28 mouse cellular contexts compared by ENCODE assay signal in genomic region chr3:52790942-52791341, GRCm38 (mm10).
A peak's percentile ranks its signal among the peaks of the same experiment; 100 is the strongest.
DNase-seq lines count a peak whose midpoint lies in the region; ATAC-seq and TF ChIP-seq lines count a peak whose summit lies in the region.
"Had no signal": no experiment of that assay in that cellular context is flagged by ENCODE, and none has a peak within 500 bp of the region (broad histone marks: within the 10 kb centered on the region; RNA-seq: fewer than 3 reads in every experiment).

No protein-coding gene starts in this region.

- no peak for TF ChIP-seq CTCF in CH12.LX (conservative IDR thresholded peaks at IDR 0.05 in 1 of 2, IDR thresholded peaks at IDR 0.05 in 1 of 2; ENCODE audit: low read depth in 2 of 2, low read length in 2 of 2)

- H3K4me2 ChIP-seq in CH12.LX (ENCODE audit: insufficient read depth, low read depth, poor library complexity, severe bottlenecking) = peak overlapping the region; percentile 44; the same call in 1 of the 2 replicates
- H3K4me2 ChIP-seq in kidney, embryonic 16.5 days (replicated peaks; ENCODE audit: low read depth, low read length) = no peak overlapping the region
- H3K4me2 ChIP-seq: embryonic facial prominence, embryonic 12.5 days; embryonic facial prominence, embryonic 15.5 days; forebrain, embryonic 13.5 days; heart, embryonic 11.5 days; heart, embryonic 15.5 days; hindbrain, embryonic 14.5 days; intestine, embryonic 15.5 days had no signal

- no peak overlapping the region for H3K9ac ChIP-seq in CH12.LX (ENCODE audit: insufficient read depth, low read depth)
- no peak overlapping the region for H3K9ac ChIP-seq in kidney, embryonic 16.5 days (replicated peaks; ENCODE audit: low read length)
- H3K9ac ChIP-seq: embryonic facial prominence, embryonic 12.5 days; embryonic facial prominence, embryonic 15.5 days; forebrain, embryonic 13.5 days; heart, embryonic 15.5 days; hindbrain, embryonic 14.5 days; intestine, embryonic 15.5 days had no signal

- peak overlapping the region in 1 of 3 experiments; percentile 29 for H3K4me3 ChIP-seq in CH12.LX (replicated peaks in 1 of 3; ENCODE audit: low read depth in 2 of 3, low read length in 2 of 3, poor library complexity in 1 of 3)
- no peak overlapping the region for H3K4me3 ChIP-seq in kidney, embryonic 16.5 days (ENCODE audit: low read length)
- H3K4me3 ChIP-seq: embryonic facial prominence, embryonic 12.5 days; embryonic facial prominence, embryonic 15.5 days; forebrain, embryonic 13.5 days; heart, adult 2 months; heart, embryonic 15.5 days; intestine, embryonic 15.5 days had no signal

- in situ Hi-C loops in CH12.LX (cut with MboI; ENCODE audit: low pct_ligation_motif_present, low pct_unique_long_range_greater_than_20kb, low sequenced_read_pairs) = no loop called here

- dilution Hi-C loops in CH12.LX (cut with MboI; ENCODE audit: extremely low pct_ligation_motif_present, extremely low pct_unique_long_range_greater_than_20kb, low sequenced_read_pairs) = no loop called here

- no peaks in the 10 kb centered on the region for H3K9me3 ChIP-seq in CH12.LX (replicated peaks; ENCODE audit: low read length)
- no peaks in the 10 kb centered on the region for H3K9me3 ChIP-seq in kidney, embryonic 16.5 days (ENCODE audit: low read length)
- H3K9me3 ChIP-seq: embryonic facial prominence, embryonic 12.5 days; embryonic facial prominence, embryonic 15.5 days; forebrain, embryonic 13.5 days; heart, embryonic 15.5 days; intestine, embryonic 15.5 days had no signal

- H3K27ac ChIP-seq in CH12.LX (ENCODE audit: insufficient read depth, low read depth) = no peak overlapping the region
- H3K27ac ChIP-seq in kidney, embryonic 16.5 days (ENCODE audit: low read length) = no peak overlapping the region
- H3K27ac ChIP-seq: embryonic facial prominence, embryonic 12.5 days; embryonic facial prominence, embryonic 15.5 days; forebrain, embryonic 13.5 days; heart, adult 2 months; heart, embryonic 15.5 days; hindbrain, embryonic 14.5 days; hindbrain, postnatal 0 days; intestine, embryonic 15.5 days had no signal

- no peaks in the 10 kb centered on the region for H3K36me3 ChIP-seq in CH12.LX (replicated peaks in 1 of 2; ENCODE audit: control insufficient read depth in 1 of 2, insufficient read depth in 1 of 2, low read length in 1 of 2)
- H3K36me3 ChIP-seq in kidney, embryonic 16.5 days (ENCODE audit: insufficient read depth, low read length) = no peaks in the 10 kb centered on the region
- H3K36me3 ChIP-seq: embryonic facial prominence, embryonic 12.5 days; embryonic facial prominence, embryonic 15.5 days; heart, embryonic 15.5 days; intestine, embryonic 15.5 days had no signal

- H3K4me1 ChIP-seq in CH12.LX (ENCODE audit: control insufficient read depth in 1 of 2, insufficient read depth in 2 of 2) = peaks cover 4 to 7% of the 10 kb centered on the region in 2 experiments
- no peaks in the 10 kb centered on the region for H3K4me1 ChIP-seq in kidney, embryonic 16.5 days (ENCODE audit: insufficient read depth, low read length)
- H3K4me1 ChIP-seq: embryonic facial prominence, embryonic 12.5 days; embryonic facial prominence, embryonic 15.5 days; forebrain, embryonic 13.5 days; heart, embryonic 15.5 days; intestine, embryonic 15.5 days had no signal

- 89% methylated on average over 2 of the region's 2 CpGs for WGBS in kidney, embryonic 16.5 days

- ATAC-seq in kidney, embryonic 16.5 days (ENCODE audit: low FRiP score, low TSS enrichment) = no peak
- ATAC-seq: forebrain, embryonic 13.5 days; forebrain, embryonic 16.5 days; hindbrain, postnatal 0 days; intestine, embryonic 15.5 days had no signal

- peak; percentile 58 for TF ChIP-seq EP300 in CH12.LX (IDR thresholded peaks at IDR 0.05; ENCODE audit: low read length)

- H3K79me2 ChIP-seq in CH12.LX (replicated peaks; ENCODE audit: control insufficient read depth, extremely low read depth, insufficient read depth, poor library complexity, severe bottlenecking) = no peaks in the 10 kb centered on the region

- no peaks in the 10 kb centered on the region for H3K27me3 ChIP-seq in CH12.LX (replicated peaks)
- no peaks in the 10 kb centered on the region for H3K27me3 ChIP-seq in kidney, embryonic 16.5 days (ENCODE audit: insufficient read depth, low read length)
- H3K27me3 ChIP-seq: embryonic facial prominence, embryonic 12.5 days; embryonic facial prominence, embryonic 15.5 days; forebrain, embryonic 13.5 days; heart, embryonic 15.5 days; intestine, embryonic 15.5 days had no signal

- no peak for TF ChIP-seq POLR2A in CH12.LX (IDR thresholded peaks at IDR 0.05; ENCODE audit: low read depth, low read length)

- no peak for TF ChIP-seq RAD21 in CH12.LX (IDR thresholded peaks at IDR 0.05; ENCODE audit: low read depth, low read length)

- peak; percentile 76 for DNase-seq in CD4-positive, CD25-positive, alpha-beta regulatory T cell, adult 2 months (ENCODE audit: low read depth, low spot score)
- DNase-seq in CH12.LX (ENCODE audit: extremely low read depth) = peak; percentile 24
- DNase-seq in fibroblast of lung, adult 2 months (ENCODE audit: low read depth) = peak; percentile 56
- peak; percentile 63 for DNase-seq in naive thymus-derived CD4-positive, alpha-beta T cell, adult 2 months (ENCODE audit: low read depth)
- no peak for DNase-seq in thymus, adult 18-20 months
- no peak for DNase-seq in cerebellum, postnatal 36 days
- DNase-seq in cerebellum, adult 8-10 months = no peak
- DNase-seq: adrenal gland, adult 2 months; adrenal gland, postnatal 14 days; cerebellum, adult 11 months; cerebellum, adult 9-10 months; cerebellum, postnatal 14 days; gastrocnemius, postnatal 10 days; gastrocnemius, postnatal 36 days; heart, adult 2 months; heart, postnatal 10 days; heart, postnatal 36 days; kidney, adult 11 months had no signal

TF ChIP-seq in CH12.LX, 34 proteins besides CTCF, POLR2A, EP300 and RAD21:
- TF ChIP-seq MYC (IDR thresholded peaks at IDR 0.05; ENCODE audit: low read depth, low read length) (no peak), MAFK (IDR thresholded peaks at IDR 0.05; ENCODE audit: insufficient replicate concordance, low read length) (no peak), ZMIZ1 (IDR thresholded peaks at IDR 0.05; ENCODE audit: low read depth, low read length) (no peak), POLR2AphosphoS2 (IDR thresholded peaks at IDR 0.05; ENCODE audit: low read depth, low read length) (no peak), MAZ (IDR thresholded peaks at IDR 0.05; ENCODE audit: low read depth, low read length) (no peak), BHLHE40 (IDR thresholded peaks at IDR 0.05; ENCODE audit: low read depth, low read length) (0 out of 2 replicates have a peak, but pooled peaks have one; percentile 31), ZNF384 (IDR thresholded peaks at IDR 0.05; ENCODE audit: low read depth, low read length) (no peak), ELF1 (IDR thresholded peaks at IDR 0.05; ENCODE audit: low read depth, low read length) (no peak), JUN (IDR thresholded peaks at IDR 0.05; ENCODE audit: insufficient read depth, low read depth, low read length) (0 out of 2 replicates have a peak, but pooled peaks have one; percentile 8), MEF2A (IDR thresholded peaks at IDR 0.05; ENCODE audit: borderline replicate concordance, low read depth, low read length) (peak; percentile 75; the same call in 1 of the 2 replicates), USF1 (IDR thresholded peaks at IDR 0.05; ENCODE audit: low read depth, low read length) (no peak), USF2 (conservative IDR thresholded peaks at IDR 0.05; ENCODE audit: low read depth, low read length) (no peak), UBTF (IDR thresholded peaks at IDR 0.05; ENCODE audit: low read depth, low read length) (no peak), IRF4 (IDR thresholded peaks at IDR 0.05; ENCODE audit: low read depth, low read length) (peak; percentile 69; the same call in 1 of the 2 replicates), MAX (IDR thresholded peaks at IDR 0.05; ENCODE audit: low read length) (no peak), JUND (conservative IDR thresholded peaks at IDR 0.05; ENCODE audit: low read depth, low read length) (peak; percentile 35; the same call in 1 of the 2 replicates), NELFE (IDR thresholded peaks at IDR 0.05; ENCODE audit: low read depth, low read length) (no peak), ETS1 (conservative IDR thresholded peaks at IDR 0.05; ENCODE audit: low read depth, low read length) (no peak), RCOR1 (conservative IDR thresholded peaks at IDR 0.05; ENCODE audit: low read depth, low read length) (no peak), TCF12 (IDR thresholded peaks at IDR 0.05; ENCODE audit: low read depth, low read length) (no peak), NRF1 (IDR thresholded peaks at IDR 0.05; ENCODE audit: low read depth, low read length) (no peak), MXI1 (IDR thresholded peaks at IDR 0.05; ENCODE audit: low read depth, low read length) (no peak)
TF ChIP-seq in CH12.LX: peak in this region for 5.

Comparison
In these comparisons a context has a peak if more than half of its experiments do, and no peak if none do; other contexts are left out.
1. DNase-seq: peak in CD4-positive, CD25-positive, alpha-beta regulatory T cell, adult 2 months (single experiment), CH12.LX (single experiment), fibroblast of lung, adult 2 months (single experiment) and naive thymus-derived CD4-positive, alpha-beta T cell, adult 2 months (single experiment); none in thymus, adult 18-20 months (0 of 2), cerebellum, postnatal 36 days (0 of 2) and cerebellum, adult 8-10 months (single experiment).